Mouse (Mus musculus): ENCODE data around the gene Odf2. TPM values are rescaled to one million over a fixed set of nuclear protein-coding genes. Genes with fewer than 3 reads are reported as not detected.
A peak's percentile ranks its signal among the peaks of the same experiment; 100 is the strongest.

Odf2 gene
- polyA plus RNA-seq, 1 experiment from 2014 or later, result 75.9 TPM

- Histone ChIP-seq H3K4me3 (peak within 1 kb of the TSS; percentile 88), H3K4me1 (peaks cover 46% of the 10 kb centered on the region), H3K4me2 (peak within 1 kb of the TSS; percentile 67), H3K27ac (peak within 1 kb of the TSS; percentile 98), H3K9me3 (no peaks in the 10 kb centered on the region), H3K9ac (peak within 1 kb of the TSS; percentile 100), H3K36me3 (replicated peaks) (peaks cover 14% of the 10 kb centered on the region), H3K27me3 (replicated peaks) (no peaks in the 10 kb centered on the region)
- WGBS, result under 1% methylated on average over 67 of the region's 82 CpGs
- ATAC-seq (replicated peaks), result peak; percentile 99
Observed at GRCm38 (mm10) chr2:29965250-29965843, 76.3 kb downstream of the Odf2 start, which contains the start of gene Sptan1. Sptan1 (plus strand) TSS chr2:29965560.

GRCm38 (mm10) chr2:29965906-29966305 lies 76.9 kb downstream of the Odf2 start:
- peaks cover 50% of the 10 kb centered on the region for H3K4me1 ChIP-seq
- under 1% methylated on average over 39 of the region's 41 CpGs for WGBS
- ATAC-seq (replicated peaks), result peak; percentile 43

GRCm38 (mm10) chr2:29966826-29967225 lies 77.8 kb downstream of the Odf2 start:
- peaks cover 58% of the 10 kb centered on the region for H3K4me1 ChIP-seq
- H3K9ac ChIP-seq, result peak overlapping the region; percentile 100
- peak overlapping the region; percentile 98; the same call in 1 of the 2 replicates for H3K27ac ChIP-seq
- no peaks in the 10 kb centered on the region for H3K27me3 ChIP-seq (replicated peaks)
- peak overlapping the region; percentile 67 for H3K4me2 ChIP-seq
- WGBS, result 60% methylated on average over 2 of the region's 2 CpGs
- no peak for ATAC-seq (replicated peaks)
- H3K4me3 ChIP-seq, result peak overlapping the region; percentile 88
- peaks cover 17% of the 10 kb centered on the region for H3K36me3 ChIP-seq (replicated peaks)
- H3K9me3 ChIP-seq, result no peaks in the 10 kb centered on the region

More at GRCm38 (mm10) chr2:29965906-29966305, 76.9 kb downstream of the Odf2 start:
- H3K27ac ChIP-seq, result peak overlapping the region; percentile 98
- H3K9ac ChIP-seq, result peak overlapping the region; percentile 100
- peaks cover 17% of the 10 kb centered on the region for H3K36me3 ChIP-seq (replicated peaks)
- peak overlapping the region; percentile 88 for H3K4me3 ChIP-seq
- H3K4me2 ChIP-seq, result peak overlapping the region; percentile 67
- H3K27me3 ChIP-seq (replicated peaks), result no peaks in the 10 kb centered on the region
- no peaks in the 10 kb centered on the region for H3K9me3 ChIP-seq

GRCm38 (mm10) chr2:29967768-29968167 lies 78.7 kb downstream of the Odf2 start:
- Histone ChIP-seq H3K36me3 (replicated peaks) (peaks cover 17% of the 10 kb centered on the region), H3K4me1 (peaks cover 66% of the 10 kb centered on the region), H3K4me2 (peak overlapping the region; percentile 67), H3K4me3 (peak overlapping the region; percentile 88), H3K9ac (0 out of 2 replicates have a peak overlapping the region, but pooled peaks have one; percentile 28), H3K27ac (0 out of 2 replicates have a peak overlapping the region, but pooled peaks have one; percentile 11), H3K9me3 (no peaks in the 10 kb centered on the region), H3K27me3 (replicated peaks) (no peaks in the 10 kb centered on the region)
- no peak for ATAC-seq (replicated peaks)
- 56% methylated on average over 5 of the region's 5 CpGs for WGBS

GRCm38 (mm10) chr2:29968638-29969037 lies 79.6 kb downstream of the Odf2 start:
- ATAC-seq (replicated peaks), result no peak
- H3K9ac ChIP-seq, result no peak overlapping the region
- H3K27me3 ChIP-seq (replicated peaks), result no peaks in the 10 kb centered on the region
- peaks cover 70% of the 10 kb centered on the region for H3K4me1 ChIP-seq
- H3K4me3 ChIP-seq, result no peak overlapping the region
- H3K27ac ChIP-seq, result no peak overlapping the region
- 84% methylated on average over 5 of the region's 5 CpGs for WGBS
- H3K4me2 ChIP-seq, result 0 out of 2 replicates have a peak overlapping the region, but pooled peaks have one; percentile 67
- no peaks in the 10 kb centered on the region for H3K9me3 ChIP-seq
- peaks cover 17% of the 10 kb centered on the region for H3K36me3 ChIP-seq (replicated peaks)

- no peak for ATAC-seq (replicated peaks)
- no peaks in the 10 kb centered on the region for H3K9me3 ChIP-seq
- no peak overlapping the region for H3K27ac ChIP-seq
- peaks cover 66% of the 10 kb centered on the region for H3K4me1 ChIP-seq
- no peak overlapping the region for H3K4me2 ChIP-seq
- H3K27me3 ChIP-seq (replicated peaks), result no peaks in the 10 kb centered on the region
- H3K4me3 ChIP-seq, result no peak overlapping the region
- H3K9ac ChIP-seq, result no peak overlapping the region
- peaks cover 27% of the 10 kb centered on the region for H3K36me3 ChIP-seq (replicated peaks)
- 72% methylated on average over 9 of the region's 9 CpGs for WGBS
Observed at GRCm38 (mm10) chr2:29971838-29972635, 83.0 kb downstream of the Odf2 start.

- Histone ChIP-seq H3K9me3 (no peaks in the 10 kb centered on the region), H3K4me2 (no peak overlapping the region), H3K27ac (no peak overlapping the region), H3K4me3 (no peak overlapping the region), H3K9ac (no peak overlapping the region), H3K36me3 (replicated peaks) (peaks cover 27% of the 10 kb centered on the region), H3K27me3 (replicated peaks) (no peaks in the 10 kb centered on the region), H3K4me1 (peaks cover 51% of the 10 kb centered on the region)
- no peak for ATAC-seq (replicated peaks)
- 9% methylated on average over 2 of the region's 2 CpGs for WGBS
Observed at GRCm38 (mm10) chr2:29973525-29973924, 84.5 kb downstream of the Odf2 start.

GRCm38 (mm10) chr2:29977307-29977706 lies 88.3 kb downstream of the Odf2 start:
- ATAC-seq (replicated peaks), result no peak

GRCm38 (mm10) chr2:29980661-29981060 lies 91.6 kb downstream of the Odf2 start:
- H3K4me2 ChIP-seq, result no peak overlapping the region
- no peak overlapping the region for H3K27ac ChIP-seq
- 0 out of 2 replicates have a peak, but pooled peaks cover 3% of the 10 kb centered on the region for H3K4me1 ChIP-seq
- WGBS, result 93% methylated on average over 1 of the region's 1 CpGs
- no peaks in the 10 kb centered on the region for H3K9me3 ChIP-seq
- H3K36me3 ChIP-seq (replicated peaks), result peaks cover 67% of the 10 kb centered on the region
- H3K4me3 ChIP-seq, result no peak overlapping the region
- H3K27me3 ChIP-seq (replicated peaks), result no peaks in the 10 kb centered on the region
- ATAC-seq (replicated peaks), result no peak
- no peak overlapping the region for H3K9ac ChIP-seq

More at GRCm38 (mm10) chr2:29977307-29977706, 88.3 kb downstream of the Odf2 start:
- H3K9ac ChIP-seq, result no peak overlapping the region
- peaks cover 19% of the 10 kb centered on the region for H3K4me1 ChIP-seq
- peaks cover 44% of the 10 kb centered on the region for H3K36me3 ChIP-seq (replicated peaks)
- H3K27ac ChIP-seq, result no peak overlapping the region
- H3K27me3 ChIP-seq (replicated peaks), result no peaks in the 10 kb centered on the region
- no peak overlapping the region for H3K4me3 ChIP-seq
- no peak overlapping the region for H3K4me2 ChIP-seq
- H3K9me3 ChIP-seq, result no peaks in the 10 kb centered on the region

Small RNA genes lying within 50 kb of the gene (microRNA-seq; reads per million reads assigned to microRNA genes)
- gene Mir219a-2 (not detected), gene Mir219b (not detected)

Other genes with a start within 250 kb of the Odf2 start
- gene Gm13420, start 137.5 kb upstream of the Odf2 start, polyA plus RNA-seq (2015; fragmentation: Nextera tagmentation; extraction: Ambion mirVana), result 0.15 and 0.21 TPM in 2 replicates
- 0.89 TPM in 1 of 2 replicates, not detected in the other for gene Gm13547, start 129.9 kb upstream of the Odf2 start, polyA plus RNA-seq (2015; fragmentation: Nextera tagmentation; extraction: Ambion mirVana)
- gene Coq4, start 101.7 kb upstream of the Odf2 start, polyA plus RNA-seq (2015; fragmentation: Nextera tagmentation; extraction: Ambion mirVana), result 40.2 and 40.9 TPM in 2 replicates
- 39.4 and 39.8 TPM in 2 replicates for gene Trub2, start 100.7 kb upstream of the Odf2 start, polyA plus RNA-seq (2015; fragmentation: Nextera tagmentation; extraction: Ambion mirVana)
- gene Slc27a4, start 86.6 kb upstream of the Odf2 start, polyA plus RNA-seq (2015; fragmentation: Nextera tagmentation; extraction: Ambion mirVana), result 45.9 and 50.9 TPM in 2 replicates
- gene Urm1, start 69.1 kb upstream of the Odf2 start, polyA plus RNA-seq (2015; fragmentation: Nextera tagmentation; extraction: Ambion mirVana), result 20.9 and 28.3 TPM in 2 replicates
- 18.1 and 19.0 TPM in 2 replicates for gene Cercam, start 20.1 kb upstream of the Odf2 start, polyA plus RNA-seq (2015; fragmentation: Nextera tagmentation; extraction: Ambion mirVana)
- 75.1 and 78.0 TPM in 2 replicates for gene Gle1, start 46.2 kb downstream of the Odf2 start, polyA plus RNA-seq (2015; fragmentation: Nextera tagmentation; extraction: Ambion mirVana)
- gene Sptan1, start 76.3 kb downstream of the Odf2 start, polyA plus RNA-seq (2015; fragmentation: Nextera tagmentation; extraction: Ambion mirVana), result 238 and 239 TPM in 2 replicates
- gene Wdr34, start 159.7 kb downstream of the Odf2 start, polyA plus RNA-seq (2015; fragmentation: Nextera tagmentation; extraction: Ambion mirVana), result 86.7 and 88.7 TPM in 2 replicates
- 338 and 355 TPM in 2 replicates for gene Set, start 168.2 kb downstream of the Odf2 start, polyA plus RNA-seq (2015; fragmentation: Nextera tagmentation; extraction: Ambion mirVana)
- gene Pkn3, start 188.5 kb downstream of the Odf2 start, polyA plus RNA-seq (2015; fragmentation: Nextera tagmentation; extraction: Ambion mirVana), result 1.8 and 1.9 TPM in 2 replicates
- 20.5 and 21.0 TPM in 2 replicates for gene Zdhhc12, start 204.4 kb downstream of the Odf2 start, polyA plus RNA-seq (2015; fragmentation: Nextera tagmentation; extraction: Ambion mirVana)
- 16.5 and 17.7 TPM in 2 replicates for gene Zer1, start 235.4 kb downstream of the Odf2 start, polyA plus RNA-seq (2015; fragmentation: Nextera tagmentation; extraction: Ambion mirVana)
- 12.3 and 13.7 TPM in 2 replicates for gene Tbc1d13, start 244.5 kb downstream of the Odf2 start, polyA plus RNA-seq (2015; fragmentation: Nextera tagmentation; extraction: Ambion mirVana)

Measured in midbrain, embryonic 15.5 days (tissue).